Mouse (Mus musculus) right cerebral cortex, postnatal 25 days (tissue): ENCODE data around the gene Milr1.
"Not testable (repeated sequence)": the region's sequence is repeated elsewhere in the genome, so short reads cannot be mapped to it uniquely, and the experiment has no call there.

Experiments
- DNase-seq: peaks from one replicate; pipeline ENCODE4 v3.0.0; 2022

Milr1 gene

DNA sequence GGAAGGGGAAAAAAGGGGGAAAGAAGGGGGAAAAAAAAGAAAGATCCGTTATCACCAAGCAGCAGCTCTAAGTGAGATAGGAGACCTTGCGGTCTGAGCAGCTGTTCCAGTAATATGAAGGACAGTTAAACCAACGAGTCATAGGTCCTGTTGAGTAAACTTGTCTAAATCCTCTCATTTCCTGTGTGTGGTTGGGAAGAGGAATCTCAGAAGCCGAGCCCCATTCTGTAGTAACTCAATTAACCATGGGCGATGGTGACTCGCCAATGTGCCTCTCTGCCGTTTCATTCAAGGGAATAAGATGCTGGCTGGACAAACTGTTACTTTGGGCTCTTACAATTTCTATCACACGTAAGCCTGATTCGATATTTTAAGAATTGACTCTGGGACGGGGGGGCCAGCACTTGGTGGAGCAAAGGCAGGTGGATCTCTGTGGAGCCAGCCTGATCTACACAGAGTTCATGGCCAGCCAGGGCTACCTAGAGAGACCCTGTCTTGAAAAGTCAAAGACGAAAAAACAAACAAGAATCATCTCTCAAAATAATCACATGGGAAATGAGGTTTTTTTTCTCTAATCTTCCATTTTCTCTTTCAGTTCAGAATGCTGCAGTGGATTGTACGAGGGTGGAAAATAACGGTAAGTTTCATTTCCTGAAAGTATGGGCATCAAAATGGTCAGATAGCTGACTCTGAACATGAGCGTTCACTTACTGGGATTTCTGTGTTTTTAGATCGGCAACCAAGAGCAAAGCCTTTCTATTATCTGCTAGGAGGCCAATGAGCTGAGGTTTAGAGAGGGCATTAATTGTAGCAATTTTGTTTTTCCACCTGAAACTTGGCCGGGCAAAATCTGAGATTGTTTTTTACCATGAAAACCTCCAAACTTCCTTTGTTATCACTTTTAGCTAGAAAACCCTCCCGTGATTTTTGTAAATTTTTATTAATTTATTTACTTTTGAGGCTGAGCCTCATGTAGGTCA is at the start of gene Milr1:
Milr1 (plus strand) TSS at position 188 of the 980 bp plus-strand sequence.
- DNase-seq: no peak

GRCm38 (mm10) chr11:106701589-106701988 is 49.4 kb upstream of the Milr1 start:
- no peak for DNase-seq

- no peak for DNase-seq
Observed at GRCm38 (mm10) chr11:106702584-106702983, 48.4 kb upstream of the Milr1 start.

- DNase-seq: no peak
Observed at GRCm38 (mm10) chr11:106703931-106704330, 47.1 kb upstream of the Milr1 start.

- DNase-seq: no peak
Observed at GRCm38 (mm10) chr11:106704399-106705111, 46.5 kb upstream of the Milr1 start.

GRCm38 (mm10) chr11:106706212-106706611 is 44.8 kb upstream of the Milr1 start:
- no peak for DNase-seq

DNA sequence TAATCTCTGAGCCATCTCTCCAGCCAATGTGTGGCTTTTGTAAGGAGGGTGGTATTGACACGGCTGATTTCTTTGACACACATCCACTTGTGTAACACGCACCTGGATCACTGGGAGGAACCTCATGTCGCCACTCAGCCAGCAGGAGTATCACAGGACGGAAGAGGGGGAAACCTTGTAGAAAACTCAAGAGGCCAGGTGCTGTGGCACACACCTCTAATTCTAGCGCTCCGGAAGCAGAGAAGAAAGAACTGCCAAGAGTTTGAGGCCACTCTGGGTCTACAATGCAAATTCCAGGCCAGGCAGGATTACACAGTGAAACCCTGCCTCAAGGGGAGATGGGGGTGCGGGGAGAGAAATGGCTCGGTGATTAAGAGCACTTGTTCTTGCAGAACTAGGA is 43.9 kb upstream of the Milr1 start:
- no peak for DNase-seq

- no peak for DNase-seq
Observed at GRCm38 (mm10) chr11:106707866-106708265, 43.2 kb upstream of the Milr1 start.

GRCm38 (mm10) chr11:106709227-106709985 is 41.6 kb upstream of the Milr1 start:
- DNase-seq: no peak

GRCm38 (mm10) chr11:106710789-106711188 is 40.2 kb upstream of the Milr1 start:
- DNase-seq: no peak

GRCm38 (mm10) chr11:106715066-106715465 is 36.0 kb upstream of the Milr1 start:
- DNase-seq: no peak

DNA sequence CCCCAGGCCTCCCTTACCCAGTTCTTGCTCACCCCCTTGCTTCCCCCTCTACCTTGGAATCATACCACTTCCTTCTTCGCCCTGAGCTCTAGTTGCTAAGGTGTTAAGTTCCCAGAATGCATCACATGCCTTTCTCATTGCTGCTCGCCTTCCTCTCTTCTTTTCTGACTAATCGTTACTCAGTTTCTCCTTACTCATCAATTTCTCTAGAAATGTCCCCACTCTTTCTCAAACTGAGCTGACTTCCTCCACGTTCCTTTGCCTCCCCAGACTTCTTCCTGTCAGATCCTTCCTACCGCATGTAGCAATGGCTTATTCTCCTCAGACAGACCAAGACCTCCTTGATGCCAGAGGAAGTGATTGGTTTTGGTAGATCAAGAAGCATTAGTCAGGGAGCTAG is 34.5 kb upstream of the Milr1 start:
- DNase-seq: no peak

DNA sequence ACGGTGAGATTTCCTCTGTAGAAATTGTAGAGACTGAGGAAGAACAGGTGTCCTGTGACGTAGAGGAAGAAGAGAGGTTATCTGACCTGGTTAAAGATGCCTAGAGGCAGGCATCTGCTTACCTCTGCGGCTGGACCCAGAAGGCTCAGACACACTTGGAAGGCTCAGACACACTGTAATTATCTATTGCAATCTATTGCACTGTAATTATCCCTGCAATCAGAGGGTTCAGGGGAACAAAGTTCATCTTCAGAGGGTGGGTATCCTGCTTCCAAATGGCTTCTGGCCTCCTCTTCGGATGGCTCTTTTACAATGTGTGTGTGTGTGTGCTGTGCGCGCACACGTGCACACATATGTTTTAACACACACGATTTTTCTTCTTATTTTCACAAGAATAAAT is 30.6 kb upstream of the Milr1 start:
- no peak for DNase-seq

GRCm38 (mm10) chr11:106722831-106723361 is 28.1 kb upstream of the Milr1 start:
- DNase-seq: no peak

GRCm38 (mm10) chr11:106723611-106724125 is 27.4 kb upstream of the Milr1 start:
- DNase-seq: no peak

DNA sequence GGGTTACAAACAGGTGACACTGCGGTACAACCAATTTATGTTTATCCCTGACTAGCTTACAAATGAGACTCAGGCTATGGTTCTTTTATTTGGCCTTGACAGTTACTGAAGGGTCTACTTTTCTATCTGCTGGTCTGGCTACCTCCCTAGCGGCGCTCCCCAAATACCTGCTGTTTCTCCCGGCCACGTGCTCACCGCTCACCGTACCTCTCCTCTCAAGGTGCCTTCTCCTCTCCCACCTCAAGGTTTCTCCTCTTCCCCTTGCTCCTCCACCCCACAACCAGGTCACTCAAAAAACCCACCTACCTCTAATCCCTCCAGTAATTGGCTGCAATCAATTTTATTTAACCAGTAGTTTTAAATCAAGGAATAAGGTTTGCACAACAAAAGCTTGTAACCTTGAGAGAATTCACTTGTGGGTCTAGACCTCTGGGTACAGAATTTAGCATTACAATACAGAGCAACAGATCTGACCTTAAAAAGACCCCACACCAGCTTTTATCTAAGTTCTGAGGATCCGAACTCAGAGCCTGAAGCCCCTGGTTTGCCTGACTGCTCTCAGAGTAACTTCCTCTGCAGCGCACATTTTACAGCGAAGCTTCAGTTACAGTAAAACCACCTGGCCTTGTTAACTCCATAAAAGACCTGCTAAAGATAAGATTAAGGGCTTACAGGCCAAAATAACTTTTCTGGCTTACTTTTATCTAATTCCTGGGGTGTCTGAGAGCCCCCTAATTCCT is 26.7 kb upstream of the Milr1 start:
- DNase-seq: no peak

- not testable (repeated sequence) for DNase-seq
Observed at GRCm38 (mm10) chr11:106724916-106725235, 26.1 kb upstream of the Milr1 start.

GRCm38 (mm10) chr11:106727967-106728366 is 23.1 kb upstream of the Milr1 start:
- DNase-seq: no peak

- no peak for DNase-seq
Observed at GRCm38 (mm10) chr11:106728402-106729366, 22.3 kb upstream of the Milr1 start.

DNA sequence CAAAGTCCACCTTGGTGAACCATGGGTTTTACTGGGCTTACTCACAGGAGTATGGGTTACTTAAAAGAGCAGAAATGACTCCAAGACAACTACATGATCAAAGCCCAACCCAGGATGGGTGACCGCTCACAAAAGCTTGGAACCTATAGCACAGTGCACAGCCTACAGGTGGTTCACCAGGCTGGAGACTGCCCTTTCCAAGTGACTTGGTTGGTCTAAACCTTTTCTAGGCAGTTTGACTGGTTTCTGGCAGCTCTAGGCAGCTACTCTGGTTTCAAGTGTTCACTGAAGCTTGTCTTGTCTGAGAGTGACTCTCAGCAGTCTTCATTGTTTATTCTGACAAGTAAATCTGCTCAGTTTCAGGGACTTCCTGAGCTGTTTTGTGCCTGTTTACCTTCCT is 21.4 kb upstream of the Milr1 start:
- DNase-seq: no peak

DNA sequence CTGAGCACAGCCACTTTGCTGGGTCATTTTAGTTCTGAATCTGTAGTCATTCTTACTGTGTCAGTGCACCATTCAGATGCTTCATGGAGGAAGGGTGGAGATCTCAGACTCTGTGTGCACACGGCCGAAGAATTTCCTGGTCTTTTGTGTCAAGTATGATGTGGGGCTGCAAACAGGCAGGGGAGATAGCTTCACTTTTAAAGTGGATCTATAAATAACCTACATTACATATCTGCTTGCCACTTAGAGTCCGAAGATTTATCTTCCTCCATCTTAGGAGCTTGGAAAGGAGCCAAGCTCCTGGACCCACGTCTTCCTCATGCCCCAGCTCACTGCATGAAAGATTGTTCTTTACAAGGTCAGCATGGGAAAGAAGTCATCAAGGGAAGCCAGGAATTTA is 20.3 kb upstream of the Milr1 start:
- no peak for DNase-seq
